Mouse (Mus musculus): ENCODE data around the gene Ifna5. TPM values are rescaled to one million over a fixed set of nuclear protein-coding genes. Genes with fewer than 3 reads are reported as not detected.
"Not testable (repeated sequence)": the region's sequence is repeated elsewhere in the genome, so short reads cannot be mapped to it uniquely, and the experiment has no call there.

Ifna5 gene
- polyA plus RNA-seq, 1 experiment from 2014 or later, result not detected

DNA sequence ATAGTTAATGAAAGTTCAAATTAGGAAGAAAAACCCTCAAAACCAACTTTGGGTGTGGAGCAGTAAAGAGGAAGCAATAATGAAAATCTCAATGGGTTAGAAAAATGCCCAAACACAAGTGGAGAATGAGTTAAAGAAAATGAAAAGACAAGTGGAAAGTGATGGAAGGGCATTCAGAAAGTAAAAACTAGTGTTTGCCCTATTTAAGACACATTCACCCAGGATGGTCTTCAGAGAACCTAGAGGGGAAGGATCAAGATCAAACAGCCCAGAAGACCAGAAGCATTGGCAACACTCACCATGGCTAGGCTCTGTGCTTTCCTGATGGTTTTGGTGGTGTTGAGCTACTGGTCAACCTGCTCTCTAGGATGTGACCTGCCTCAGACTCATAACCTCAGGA, 8.2 kb upstream of the Ifna5 start, which contains the start of gene Ifna6:
Gene Ifna6, plus strand, starts transcription at position 301 of the 400 bp plus-strand sequence.
- not testable (repeated sequence) for ATAC-seq (replicated peaks); H3K4me1 ChIP-seq; H3K9ac ChIP-seq; H3K27me3 ChIP-seq (replicated peaks); H3K27ac ChIP-seq; H3K4me2 ChIP-seq; H3K4me3 ChIP-seq; H3K9me3 ChIP-seq; H3K36me3 ChIP-seq (replicated peaks)

- 24% methylated on average over 4 of the region's 4 CpGs for WGBS
- Histone ChIP-seq H3K27ac (no peak overlapping the region), H3K4me1 (no peaks in the 10 kb centered on the region), H3K36me3 (replicated peaks) (no peaks in the 10 kb centered on the region), H3K9me3 (no peaks in the 10 kb centered on the region), H3K4me3 (no peak overlapping the region), H3K4me2 (no peak overlapping the region), H3K9ac (no peak overlapping the region), H3K27me3 (replicated peaks) (no peaks in the 10 kb centered on the region)
- ATAC-seq (replicated peaks), result no peak
Measured at GRCm38 (mm10) chr4:88830523-88830922, 4.8 kb upstream of the Ifna5 start.

- Histone ChIP-seq H3K9ac (no peak overlapping the region), H3K4me3 (no peak overlapping the region), H3K36me3 (replicated peaks) (no peaks in the 10 kb centered on the region), H3K4me2 (no peak overlapping the region), H3K4me1 (no peaks in the 10 kb centered on the region), H3K27me3 (replicated peaks) (no peaks in the 10 kb centered on the region), H3K9me3 (no peaks in the 10 kb centered on the region), H3K27ac (no peak overlapping the region)
- 29% methylated on average over 3 of the region's 3 CpGs for WGBS
- no peak for ATAC-seq (replicated peaks)
Measured at GRCm38 (mm10) chr4:88838828-88839227, 3.5 kb downstream of the Ifna5 start.

- Histone ChIP-seq H3K27me3 (replicated peaks) (no peaks in the 10 kb centered on the region), H3K4me3 (no peak overlapping the region), H3K9me3 (no peaks in the 10 kb centered on the region), H3K4me1 (no peaks in the 10 kb centered on the region), H3K9ac (no peak overlapping the region), H3K27ac (no peak overlapping the region), H3K4me2 (no peak overlapping the region), H3K36me3 (replicated peaks) (no peaks in the 10 kb centered on the region)
- WGBS, result 83% methylated on average over 3 of the region's 3 CpGs
- ATAC-seq (replicated peaks), result no peak
Measured at GRCm38 (mm10) chr4:88840058-88840457, 4.7 kb downstream of the Ifna5 start.

GRCm38 (mm10) chr4:88841438-88841911, 6.2 kb downstream of the Ifna5 start, which contains the start of gene Ifna4:
Gene Ifna4, plus strand, starts transcription at chr4:88841861.
- no peaks in the 10 kb centered on the region for H3K9me3 ChIP-seq
- no peak within 1 kb of the TSS for H3K27ac ChIP-seq
- H3K36me3 ChIP-seq (replicated peaks), result no peaks in the 10 kb centered on the region
- no peak for ATAC-seq (replicated peaks)
- no peaks in the 10 kb centered on the region for H3K4me1 ChIP-seq
- H3K4me3 ChIP-seq, result no peak within 1 kb of the TSS
- no peaks in the 10 kb centered on the region for H3K27me3 ChIP-seq (replicated peaks)
- 44% methylated on average over 2 of the region's 2 CpGs for WGBS
- H3K4me2 ChIP-seq, result no peak within 1 kb of the TSS
- H3K9ac ChIP-seq, result no peak within 1 kb of the TSS

DNA sequence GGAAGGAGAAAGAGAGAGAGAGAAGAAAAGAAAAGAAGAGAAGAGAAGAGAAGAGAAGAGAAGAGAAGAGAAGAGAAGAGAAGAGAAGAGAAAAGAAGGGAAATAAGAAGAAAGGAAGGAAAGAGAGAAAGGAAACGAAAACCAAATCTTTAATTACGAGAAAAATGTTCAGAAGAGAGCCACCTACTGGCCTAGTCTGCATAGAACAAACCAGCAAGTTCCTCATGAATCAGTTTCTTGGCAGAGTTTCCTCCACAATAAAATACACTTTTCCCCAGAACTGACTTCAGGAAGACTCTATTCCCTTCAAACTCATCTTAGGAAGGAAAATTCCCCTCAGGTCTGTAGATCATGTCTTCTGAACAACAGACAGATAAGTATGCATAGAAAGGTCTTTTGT, 10.0 kb downstream of the Ifna5 start:
- H3K4me1 ChIP-seq, result no peaks in the 10 kb centered on the region
- no peaks in the 10 kb centered on the region for H3K27me3 ChIP-seq (replicated peaks)
- H3K9me3 ChIP-seq, result no peaks in the 10 kb centered on the region
- H3K9ac ChIP-seq, result no peak overlapping the region
- 56% methylated on average over 2 of the region's 2 CpGs for WGBS
- no peak overlapping the region for H3K4me3 ChIP-seq
- no peak overlapping the region for H3K27ac ChIP-seq
- H3K4me2 ChIP-seq, result no peak overlapping the region
- no peak for ATAC-seq (replicated peaks)
- H3K36me3 ChIP-seq (replicated peaks), result no peaks in the 10 kb centered on the region

GRCm38 (mm10) chr4:88849698-88850097, 14.4 kb downstream of the Ifna5 start, which contains the start of gene Ifna1:
Gene Ifna1, plus strand, starts transcription at chr4:88850087.
- Histone ChIP-seq H3K27me3 (replicated peaks) (no peaks in the 10 kb centered on the region), H3K27ac (no peak within 1 kb of the TSS), H3K9me3 (no peaks in the 10 kb centered on the region), H3K4me3 (no peak within 1 kb of the TSS), H3K4me2 (no peak within 1 kb of the TSS), H3K36me3 (replicated peaks) (no peaks in the 10 kb centered on the region), H3K4me1 (no peaks in the 10 kb centered on the region), H3K9ac (no peak within 1 kb of the TSS)
- ATAC-seq (replicated peaks), result no peak
- WGBS, result 73% methylated on average over 1 of the region's 1 CpGs

DNA sequence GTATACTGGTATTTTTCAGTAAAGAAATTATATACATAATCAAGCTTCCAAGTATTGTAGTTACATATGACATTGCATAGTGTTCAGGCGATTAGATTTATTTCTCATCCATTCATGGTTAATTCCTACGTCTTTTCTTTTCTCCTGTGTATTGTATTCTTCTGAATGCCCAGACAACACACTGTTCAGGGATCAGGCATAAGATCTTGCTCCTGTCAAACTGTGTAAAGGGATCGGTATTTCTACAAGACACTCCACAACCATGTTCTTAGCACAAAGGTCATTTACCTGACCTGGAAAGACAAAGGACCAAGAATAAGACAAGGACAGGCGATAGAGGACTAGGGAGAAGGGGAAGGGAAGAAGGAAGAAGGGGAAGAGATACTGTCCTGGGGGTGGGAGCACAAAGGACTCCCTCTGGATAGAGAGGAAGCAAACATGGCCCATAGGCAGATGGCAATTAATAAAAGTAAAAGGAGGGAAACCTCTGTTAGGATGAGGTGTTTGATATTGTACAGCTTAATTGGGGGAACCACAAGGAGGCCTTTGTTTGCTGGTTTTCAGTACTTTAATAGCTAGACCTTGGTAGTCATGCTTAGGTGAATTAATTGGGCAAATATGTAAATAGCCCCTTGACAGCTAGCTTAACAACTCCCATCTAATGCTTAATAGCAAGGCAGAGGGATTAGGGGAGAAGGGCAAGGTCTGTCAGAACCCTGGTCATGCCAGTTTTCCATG, 15.9 kb downstream of the Ifna5 start:
- ATAC-seq (replicated peaks), result no peak
- H3K4me1 ChIP-seq, result no peaks in the 10 kb centered on the region
- no peak overlapping the region for H3K27ac ChIP-seq
- no peaks in the 10 kb centered on the region for H3K36me3 ChIP-seq (replicated peaks)
- H3K9me3 ChIP-seq, result no peaks in the 10 kb centered on the region
- no peak overlapping the region for H3K4me3 ChIP-seq
- no peak overlapping the region for H3K9ac ChIP-seq
- no peaks in the 10 kb centered on the region for H3K27me3 ChIP-seq (replicated peaks)
- no peak overlapping the region for H3K4me2 ChIP-seq
- 21% methylated on average over 4 of the region's 4 CpGs for WGBS

DNA sequence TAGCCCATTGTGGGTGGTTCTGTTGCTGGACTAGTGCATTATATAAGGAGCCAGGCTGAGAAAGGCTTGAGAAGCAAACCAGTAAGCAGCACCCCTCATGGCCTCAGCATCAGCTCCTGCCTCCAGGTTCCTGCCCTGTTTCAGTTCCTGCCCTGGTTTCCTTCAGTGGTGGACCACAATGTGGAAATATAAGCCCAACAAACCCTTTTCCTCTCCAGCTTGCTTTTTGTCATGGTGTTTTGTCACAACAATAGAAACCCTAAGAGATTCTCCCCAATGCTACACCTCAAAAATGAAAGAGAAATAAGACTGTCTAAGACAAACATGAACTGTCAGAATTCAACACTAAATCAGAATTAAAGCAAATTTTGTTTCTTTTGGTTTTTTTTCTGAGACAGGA, 23.9 kb downstream of the Ifna5 start:
- Histone ChIP-seq H3K27me3 (replicated peaks) (no peaks in the 10 kb centered on the region), H3K4me2 (no peak overlapping the region), H3K27ac (no peak overlapping the region), H3K9ac (no peak overlapping the region), H3K4me1 (0 out of 2 replicates have a peak, but pooled peaks cover 3% of the 10 kb centered on the region), H3K4me3 (no peak overlapping the region), H3K36me3 (replicated peaks) (no peaks in the 10 kb centered on the region), H3K9me3 (no peaks in the 10 kb centered on the region)
- no peak for ATAC-seq (replicated peaks)

- no peak overlapping the region for H3K4me2 ChIP-seq
- no peak overlapping the region for H3K4me3 ChIP-seq
- H3K9ac ChIP-seq, result no peak overlapping the region
- no peak for ATAC-seq (replicated peaks)
- peaks cover 11% of the 10 kb centered on the region; the same call in 1 of the 2 replicates for H3K4me1 ChIP-seq
- H3K27ac ChIP-seq, result no peak overlapping the region
- no peaks in the 10 kb centered on the region for H3K9me3 ChIP-seq
- H3K27me3 ChIP-seq (replicated peaks), result 0 out of 2 replicates have a peak, but pooled peaks cover 7% of the 10 kb centered on the region
- H3K36me3 ChIP-seq (replicated peaks), result no peaks in the 10 kb centered on the region
- 6% methylated on average over 7 of the region's 7 CpGs for WGBS
Measured at GRCm38 (mm10) chr4:88863309-88863708, 28.0 kb downstream of the Ifna5 start.

DNA sequence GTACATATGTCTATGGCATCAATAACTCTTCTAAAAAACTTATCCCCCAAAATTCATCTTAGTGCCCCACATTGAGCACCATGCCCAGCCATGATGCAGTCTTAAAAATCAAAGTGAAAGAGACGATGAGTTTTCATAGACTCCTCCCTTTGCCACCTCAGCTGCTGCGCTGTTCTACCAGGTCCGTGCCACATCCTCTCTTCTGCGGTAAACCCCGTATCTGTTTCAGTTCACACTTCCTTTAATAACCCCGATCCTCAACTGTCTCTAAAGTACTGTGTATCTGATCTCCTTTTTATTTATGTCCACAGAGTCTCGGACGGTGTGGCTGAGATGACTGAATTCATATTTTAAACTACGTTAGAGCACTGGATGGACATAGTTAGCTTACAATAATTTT, 29.3 kb downstream of the Ifna5 start:
- no peak overlapping the region for H3K4me3 ChIP-seq
- no peak overlapping the region for H3K4me2 ChIP-seq
- H3K27me3 ChIP-seq (replicated peaks), result 0 out of 2 replicates have a peak, but pooled peaks cover 7% of the 10 kb centered on the region
- H3K9ac ChIP-seq, result no peak overlapping the region
- no peaks in the 10 kb centered on the region for H3K9me3 ChIP-seq
- no peaks in the 10 kb centered on the region for H3K36me3 ChIP-seq (replicated peaks)
- no peak overlapping the region for H3K27ac ChIP-seq
- ATAC-seq (replicated peaks), result no peak
- 71% methylated on average over 9 of the region's 9 CpGs for WGBS
- H3K4me1 ChIP-seq, result peaks cover 11% of the 10 kb centered on the region; the same call in 1 of the 2 replicates

GRCm38 (mm10) chr4:88865011-88865569, 29.8 kb downstream of the Ifna5 start:
- H3K9me3 ChIP-seq, result no peaks in the 10 kb centered on the region
- H3K4me3 ChIP-seq, result no peak overlapping the region
- 0 out of 2 replicates have a peak, but pooled peaks cover 7% of the 10 kb centered on the region for H3K27me3 ChIP-seq (replicated peaks)
- H3K4me2 ChIP-seq, result no peak overlapping the region
- WGBS, result 54% methylated on average over 6 of the region's 6 CpGs
- no peak overlapping the region for H3K27ac ChIP-seq
- peaks cover 11% of the 10 kb centered on the region; the same call in 1 of the 2 replicates for H3K4me1 ChIP-seq
- no peaks in the 10 kb centered on the region for H3K36me3 ChIP-seq (replicated peaks)
- no peak for ATAC-seq (replicated peaks)
- no peak overlapping the region for H3K9ac ChIP-seq
